Mouse (Mus musculus) liver, postnatal 0 days (tissue): ENCODE measurements around the gene A630095N17Rik.

Experiments
- CTCF ChIP-seq: sonication (generic); IDR thresholded peaks from 2 replicates; pipeline ENCODE4 v1.5.1; 2016; ENCODE audit warnings: antibody characterized with exemption, low read depth
- EP300 ChIP-seq: IDR thresholded peaks from 2 replicates; pipeline ENCODE4 v1.6.1; 2016; ENCODE audit warnings: antibody characterized with exemption, low read depth, mild to moderate bottlenecking

DNA sequence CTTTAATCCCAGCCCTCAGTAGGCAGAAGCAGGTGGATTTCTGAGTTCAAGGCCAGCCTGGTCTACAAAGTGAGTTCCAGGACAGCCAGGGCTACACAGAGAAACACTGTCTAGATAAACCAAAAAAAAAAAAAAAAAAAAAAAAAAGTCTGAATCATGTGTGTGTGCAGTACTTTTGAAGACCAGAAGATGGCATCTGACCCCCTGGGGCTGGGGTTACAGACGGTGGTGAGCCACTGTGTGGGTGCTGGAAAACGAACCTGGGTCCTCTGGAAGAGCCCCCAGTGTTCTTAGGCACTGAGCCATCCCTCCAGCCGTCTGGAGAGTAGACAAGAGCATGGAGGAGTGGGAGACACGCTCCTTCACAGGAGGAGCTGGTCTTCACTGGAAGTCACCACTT lies 49.7 kb downstream of the A630095N17Rik start:
- TF ChIP-seq CTCF (peak; percentile 46), EP300 (no peak)
